Mouse (Mus musculus) kidney, adult 2 months (tissue): ENCODE measurements around the gene Slc7a4. TPM values are rescaled to one million over a fixed set of nuclear protein-coding genes. Genes with fewer than 3 reads are reported as not detected.
"Not testable (repeated sequence)": the region's sequence is repeated elsewhere in the genome, so short reads cannot be mapped to it uniquely, and the experiment has no call there.

ENCODE experiments used
- DNase-seq: peaks from one replicate; pipeline ENCODE4 v3.0.0; 2021
- H3K27ac ChIP-seq: fragments of 200-500 bp; 2 replicates; pipeline ENCODE4 v1.5.1; 2012; ENCODE audit warnings: low read depth, low read length, control low read depth, inconsistent platforms; ENCODE audit not compliant: insufficient read depth
- H3K27me3 ChIP-seq: fragments of 200-500 bp; replicated peaks from 2 replicates; pipeline ENCODE4 v1.6.1; 2012; ENCODE audit warnings: mild to moderate bottlenecking, moderate library complexity, low read length, inconsistent platforms; ENCODE audit not compliant: control insufficient read depth, insufficient read depth
- H3K36me3 ChIP-seq: fragments of 200-500 bp; 2 replicates; pipeline ENCODE4 v1.6.1; 2012; ENCODE audit warnings: mild to moderate bottlenecking, moderate library complexity, low read length, inconsistent platforms; ENCODE audit not compliant: control insufficient read depth, insufficient read depth
- H3K4me1 ChIP-seq: fragments of 200-500 bp; 2 replicates; pipeline ENCODE4 v1.6.1; 2011; ENCODE audit warnings: low read length; ENCODE audit not compliant: control insufficient read depth, insufficient read depth
- H3K4me3 ChIP-seq: fragments of 200-500 bp; 2 replicates; pipeline ENCODE4 v1.5.1; 2011; ENCODE audit warnings: mild to moderate bottlenecking, low read depth, low read length, control low read depth; ENCODE audit not compliant: insufficient read depth
- CTCF ChIP-seq: fragments of 200-500 bp; conservative IDR thresholded peaks from 2 replicates; pipeline ENCODE4 v1.5.1; 2011; ENCODE audit warnings: low read depth, mild to moderate bottlenecking, control low read depth, low read length, moderate library complexity, mixed read lengths; ENCODE audit not compliant: insufficient read depth, insufficient read length
- POLR2A ChIP-seq: fragments of 200-500 bp; IDR thresholded peaks from one replicate; pipeline ENCODE4 v1.6.1; 2011; ENCODE audit warnings: low read depth, low read length, control low read depth
- WGBS: fragments of 180-500 bp; shearing (Covaris S2); methylation state at CpG from one replicate; pipeline ENCODE4 v1.1.7; 2018; 5-methylcytosine and 5-hydroxymethylcytosine counted together
- polyA plus RNA-seq: library from polyadenylated mRNA; depleted of rRNA; stranded (reverse); fragments of >200 nt; gene quantifications from 2 replicates; pipeline ENCODE4 v1.2.3, GENCODE M21; 2012

Slc7a4 gene
- polyA plus RNA-seq, 1 experiment = 8.1 TPM

DNA sequence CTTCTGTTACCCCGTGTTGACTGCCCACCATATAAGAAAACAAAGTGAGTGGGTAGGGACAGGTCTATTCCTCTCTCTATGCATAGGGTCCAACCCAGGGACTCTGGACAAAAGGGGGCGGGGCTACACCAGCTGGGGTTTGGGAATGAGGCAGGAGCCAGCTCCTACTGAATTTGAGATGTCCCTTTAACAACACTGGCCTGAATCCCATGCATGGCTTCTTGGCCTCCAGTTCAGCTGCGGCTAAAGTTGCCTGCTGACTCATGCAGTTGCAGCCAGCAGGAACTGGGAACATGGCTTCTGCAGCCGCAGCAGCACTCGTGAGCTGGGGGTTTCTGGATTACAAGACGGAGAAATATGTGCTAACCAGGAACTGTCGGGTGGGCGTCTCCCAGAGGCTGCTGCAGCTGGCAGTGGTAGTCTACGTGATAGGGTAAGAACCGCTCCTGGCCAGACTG is 21.2 kb downstream of the Slc7a4 start, which contains the start of gene P2rx6:
P2rx6 (plus strand) TSS at position 135 of the 458 bp plus-strand sequence.
- no peak for TF ChIP-seq POLR2A
- DNase-seq = peak; percentile 33
- H3K4me3 ChIP-seq = peak within 1 kb of the TSS; percentile 18; the same call in 1 of the 2 replicates
- no peaks in the 10 kb centered on the region for H3K27me3 ChIP-seq
- WGBS = 8% methylated on average over 10 of the region's 10 CpGs
- peaks cover 3% of the 10 kb centered on the region; the same call in 1 of the 2 replicates for H3K4me1 ChIP-seq
- H3K36me3 ChIP-seq = no peaks in the 10 kb centered on the region
- no peak within 1 kb of the TSS for H3K27ac ChIP-seq

DNA sequence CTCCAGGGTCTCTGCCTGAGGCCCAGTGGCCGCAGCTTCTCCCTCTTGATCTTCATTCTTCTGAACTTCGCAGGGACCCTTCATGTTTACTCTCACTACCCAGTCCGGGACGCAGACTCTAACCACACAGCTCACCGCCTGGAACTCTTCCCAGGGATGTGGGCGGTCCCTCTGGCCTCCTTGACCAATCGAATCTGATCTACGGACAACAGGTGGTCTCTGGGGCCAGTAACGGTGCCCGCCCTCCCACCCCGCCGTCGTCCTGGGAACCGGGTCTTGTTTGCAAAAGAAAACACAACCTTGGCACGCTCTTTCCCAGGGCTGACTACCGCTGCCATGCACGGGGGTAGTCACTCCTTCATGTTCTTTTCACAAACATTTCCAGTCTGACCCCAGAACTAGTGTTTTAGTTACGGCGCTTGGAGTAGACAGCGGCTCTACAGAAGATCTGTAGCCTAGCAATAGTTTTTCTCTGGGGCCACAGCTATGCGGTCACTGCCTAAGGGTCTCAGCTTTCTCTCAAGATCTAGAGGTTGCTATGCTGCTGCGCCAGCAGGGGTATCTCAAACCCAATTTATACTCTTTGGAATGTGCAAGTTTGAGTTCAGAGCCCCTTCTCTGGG is 21.8 kb downstream of the Slc7a4 start, which contains the start of gene Lrrc74b:
Lrrc74b (minus strand) TSS at position 120 of the 623 bp plus-strand sequence.
- peak; percentile 43 for DNase-seq
- WGBS = 6% methylated on average over 22 of the region's 22 CpGs

DNA sequence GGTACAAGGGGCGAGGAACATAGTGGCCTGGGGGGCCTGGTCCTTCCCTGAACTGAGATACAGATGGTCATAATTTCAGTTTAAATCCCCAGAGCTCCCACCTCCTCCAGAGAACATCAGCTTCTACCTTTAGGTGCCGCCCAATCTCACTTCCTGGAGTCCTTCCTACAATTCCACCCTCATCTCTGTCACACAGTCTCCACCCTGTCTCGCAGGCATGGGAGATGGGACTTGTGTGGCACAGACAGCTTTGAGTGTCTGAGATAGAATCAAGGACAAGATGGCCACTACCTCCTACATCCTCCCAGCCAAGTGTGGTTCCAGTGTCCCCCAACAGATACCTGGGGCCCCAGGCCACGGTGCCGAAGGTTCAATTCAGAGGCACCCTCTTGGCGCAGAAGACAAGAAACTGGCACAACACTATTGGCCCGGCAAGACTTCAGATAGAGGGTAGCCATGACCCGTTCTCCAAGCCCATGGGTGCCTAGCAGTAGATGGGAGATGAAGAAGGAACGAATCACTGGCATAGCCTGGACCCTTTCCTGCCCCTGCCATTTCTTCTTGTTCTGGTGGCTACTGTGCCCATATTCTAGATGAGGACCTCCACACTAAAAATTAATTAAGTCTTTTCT is 23.5 kb downstream of the Slc7a4 start:
- no peak for DNase-seq
- 86% methylated on average over 9 of the region's 9 CpGs for WGBS
- Histone ChIP-seq H3K36me3 (no peaks in the 10 kb centered on the region), H3K4me1 (peaks cover under 1% of the 10 kb centered on the region; the same call in 1 of the 2 replicates), H3K27ac (no peak overlapping the region), H3K4me3 (no peak overlapping the region), H3K27me3 (no peaks in the 10 kb centered on the region)
- no peak for TF ChIP-seq POLR2A

More for the DNA sequence above, 21.8 kb downstream of the Slc7a4 start, which contains the start of gene Lrrc74b:
- Histone ChIP-seq H3K36me3 (no peaks in the 10 kb centered on the region), H3K27me3 (no peaks in the 10 kb centered on the region), H3K4me1 (peaks cover 3% of the 10 kb centered on the region; the same call in 1 of the 2 replicates), H3K4me3 (peak within 1 kb of the TSS; percentile 18; the same call in 1 of the 2 replicates), H3K27ac (no peak within 1 kb of the TSS)
- TF ChIP-seq CTCF (no peak), POLR2A (no peak)

DNA sequence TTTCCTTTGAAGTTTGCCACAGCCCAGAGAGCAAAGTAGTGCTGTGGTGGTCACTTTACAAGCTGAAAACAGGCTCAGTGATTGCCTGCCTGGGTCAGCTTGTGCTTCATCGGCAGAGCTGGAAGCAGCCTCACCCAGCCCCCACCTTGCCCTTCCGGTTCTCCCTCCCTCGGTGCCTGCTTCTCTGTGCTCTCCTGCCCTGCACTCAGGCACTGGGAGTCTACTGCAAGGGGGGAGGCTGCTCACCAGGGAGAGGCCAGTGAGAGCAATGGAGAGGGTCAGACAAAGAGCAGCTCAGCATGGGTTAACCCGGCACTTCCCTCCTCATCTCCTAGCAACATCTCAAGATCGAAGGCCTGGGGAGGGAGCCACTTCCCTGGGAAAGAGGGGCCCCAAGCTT is 24.2 kb downstream of the Slc7a4 start:
- WGBS = 2% methylated on average over 5 of the region's 5 CpGs
- Histone ChIP-seq H3K27me3 (no peaks in the 10 kb centered on the region), H3K27ac (no peak overlapping the region), H3K36me3 (no peaks in the 10 kb centered on the region), H3K4me1 (no peaks in the 10 kb centered on the region; the same call in 1 of the 2 replicates), H3K4me3 (no peak overlapping the region)
- no peak for TF ChIP-seq POLR2A
- TF ChIP-seq CTCF = no peak
- no peak for DNase-seq

DNA sequence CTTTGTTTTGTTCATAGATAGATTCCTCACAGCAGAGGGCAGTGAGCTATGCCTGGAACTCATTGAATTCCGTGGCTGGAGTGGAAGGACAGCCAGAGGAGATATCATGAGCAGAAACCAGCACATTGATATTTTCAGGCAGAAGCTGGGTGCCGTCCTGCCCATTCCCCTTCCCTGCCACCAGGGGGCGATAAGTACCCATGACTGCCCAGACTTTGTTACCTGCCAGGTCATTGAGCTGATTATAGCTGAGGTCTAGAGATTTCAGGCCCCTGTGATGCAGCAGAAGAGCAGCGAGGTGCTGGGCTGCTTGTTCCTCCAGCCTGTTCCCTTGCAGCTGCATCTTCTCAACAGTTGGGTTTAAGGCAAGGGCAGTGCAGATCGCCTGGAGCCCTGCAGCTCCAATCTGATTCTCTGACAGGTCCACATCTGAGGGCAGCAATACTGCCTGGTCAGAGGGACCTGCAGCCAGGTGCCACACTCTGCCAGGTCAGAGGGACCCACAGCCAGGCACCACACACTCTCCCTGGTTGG is 25.0 kb downstream of the Slc7a4 start:
- 2% methylated on average over 5 of the region's 5 CpGs for WGBS

DNA sequence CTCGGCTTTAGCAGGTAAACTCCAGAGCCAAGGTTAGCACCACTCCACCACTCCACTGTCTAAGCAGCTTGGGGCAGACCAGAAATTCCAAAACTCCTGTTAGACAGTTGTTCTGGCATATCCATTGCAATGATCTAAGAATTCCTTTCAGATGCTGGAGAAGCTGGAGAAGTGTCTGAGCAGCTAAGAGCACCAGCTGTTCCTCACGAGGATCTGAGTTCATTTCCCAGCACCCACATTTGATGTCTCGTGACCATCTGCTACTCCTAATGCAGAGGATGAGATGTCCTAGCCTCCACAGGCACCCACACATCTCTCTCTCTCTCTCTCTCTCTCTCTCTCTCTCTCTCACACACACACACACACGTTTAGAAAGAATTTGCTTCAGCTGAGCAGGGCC is 26.1 kb downstream of the Slc7a4 start:
- no peak for DNase-seq
- Histone ChIP-seq H3K36me3 (no peaks in the 10 kb centered on the region), H3K27ac (no peak overlapping the region), H3K4me1 (no peaks in the 10 kb centered on the region; the same call in 1 of the 2 replicates), H3K4me3 (no peak overlapping the region), H3K27me3 (no peaks in the 10 kb centered on the region)
- TF ChIP-seq POLR2A = no peak
- TF ChIP-seq CTCF = no peak
- WGBS = 60% methylated on average over 4 of the region's 4 CpGs

More for the DNA sequence above, 25.0 kb downstream of the Slc7a4 start:
- TF ChIP-seq CTCF (peak; percentile 98), POLR2A (no peak)
- H3K27ac ChIP-seq = no peak overlapping the region
- no peaks in the 10 kb centered on the region for H3K36me3 ChIP-seq
- H3K27me3 ChIP-seq = no peaks in the 10 kb centered on the region
- peak; percentile 70 for DNase-seq
- H3K4me1 ChIP-seq = no peaks in the 10 kb centered on the region; the same call in 1 of the 2 replicates
- H3K4me3 ChIP-seq = no peak overlapping the region

DNA sequence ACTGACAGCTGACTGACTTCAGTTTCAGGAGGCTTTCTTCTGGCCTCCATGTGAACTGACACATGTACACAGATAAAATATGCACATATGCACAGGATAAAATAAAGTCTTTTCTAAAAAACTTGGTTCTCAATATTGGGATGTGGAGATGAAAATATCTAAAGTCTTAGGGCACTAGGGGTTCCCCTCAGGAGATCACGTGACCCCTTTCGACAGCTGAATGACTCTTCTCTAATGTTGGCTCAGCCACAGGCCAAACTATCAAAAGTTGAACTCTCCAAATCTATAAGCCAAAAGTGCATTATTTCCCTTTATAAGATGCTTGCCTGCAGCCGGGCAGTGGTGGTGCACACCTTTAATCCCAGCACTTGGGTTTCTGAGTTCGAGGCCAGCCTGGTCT is 26.8 kb downstream of the Slc7a4 start:
- Histone ChIP-seq H3K4me1 (no peaks in the 10 kb centered on the region; the same call in 1 of the 2 replicates), H3K27me3 (no peaks in the 10 kb centered on the region), H3K36me3 (no peaks in the 10 kb centered on the region), H3K4me3 (no peak overlapping the region), H3K27ac (no peak overlapping the region)
- TF ChIP-seq CTCF (no peak), POLR2A (no peak)
- 86% methylated on average over 4 of the region's 4 CpGs for WGBS
- no peak for DNase-seq

DNA sequence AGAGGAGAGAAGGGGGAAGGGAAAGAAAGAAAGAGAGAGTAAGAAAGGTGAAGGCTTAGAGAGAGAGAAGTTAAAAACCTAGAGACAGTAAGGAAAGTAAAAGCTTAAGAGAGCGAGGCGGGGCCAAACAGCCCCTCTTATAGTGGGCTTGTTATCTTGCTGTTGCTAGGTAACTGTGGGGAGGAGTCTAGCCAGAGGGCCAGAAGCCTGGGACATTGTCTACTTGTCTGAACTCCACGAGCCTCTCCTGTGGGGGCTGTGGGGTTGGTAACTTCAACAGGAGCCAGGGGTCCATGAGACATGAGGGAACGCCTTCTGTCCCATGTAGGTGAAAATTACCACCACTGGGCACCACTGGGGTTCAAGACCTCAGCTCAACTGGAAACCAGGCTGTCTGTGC is 28.3 kb downstream of the Slc7a4 start:
- not testable (repeated sequence) for H3K4me1 ChIP-seq, H3K27ac ChIP-seq, DNase-seq, H3K36me3 ChIP-seq, H3K4me3 ChIP-seq, H3K27me3 ChIP-seq
- 65% methylated on average over 4 of the region's 4 CpGs for WGBS
